Comparison of ENCODE assay signal across 16 mouse cellular contexts in the genomic region with DNA sequence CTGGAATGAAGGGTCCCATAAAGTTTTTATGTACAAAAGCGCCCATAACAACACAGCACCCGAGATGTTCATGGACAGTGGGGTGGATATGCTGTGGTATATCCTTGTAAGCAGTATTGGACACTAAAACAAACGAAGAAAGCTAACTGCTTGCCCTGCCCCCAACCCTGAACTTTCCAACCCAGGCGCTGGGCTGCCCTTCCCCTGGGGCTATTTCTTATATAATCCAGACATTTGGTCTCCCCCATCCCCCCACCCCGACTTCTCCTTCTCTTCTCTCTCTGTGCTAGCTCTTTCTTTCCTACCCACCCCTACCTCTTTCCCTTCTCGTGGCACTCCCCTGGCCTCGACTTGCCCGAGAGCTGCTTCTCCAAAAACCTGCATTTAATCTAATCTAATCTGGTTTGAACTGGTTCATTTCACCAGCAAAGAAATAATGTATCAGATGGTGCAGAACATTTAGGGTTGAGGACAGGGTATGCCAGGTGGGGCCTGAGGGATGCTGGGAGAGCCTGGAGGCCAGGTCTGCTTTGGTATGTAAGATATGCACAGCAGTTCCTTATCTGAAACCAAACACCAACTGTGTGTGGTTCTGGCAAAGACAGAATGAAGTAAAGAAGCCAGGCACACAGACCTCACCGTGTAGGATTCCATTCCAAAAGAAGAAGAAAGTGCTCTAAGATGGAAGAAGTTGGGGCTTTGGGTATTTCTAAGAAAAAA. TPM values are rescaled to one million over a fixed set of nuclear protein-coding genes. Genes with fewer than 3 reads are reported as not detected.
DNase-seq lines count a peak whose midpoint lies in the region; ATAC-seq lines count a peak whose summit lies in the region.
"Had no signal": no experiment of that assay in that cellular context is flagged by ENCODE, and none has a peak within 500 bp of the region (broad histone marks: within the 10 kb centered on the region; RNA-seq: fewer than 3 reads in every experiment).

No protein-coding gene starts in this region.

- 33% methylated on average over 9 of the region's 9 CpGs for WGBS in kidney, embryonic 14.5 days
- whole genome bisulfite sequencing in limb, embryonic 11.5 days: 23% methylated on average over 9 of the region's 9 CpGs
- 49% methylated on average over 9 of the region's 9 CpGs for WGBS in midbrain, embryonic 14.5 days
- 44% methylated on average over 9 of the region's 9 CpGs for WGBS in midbrain, embryonic 13.5 days

- no peak overlapping the region for H3K4me2 ChIP-seq in kidney, embryonic 14.5 days (replicated peaks; ENCODE audit: low read depth, low read length)
- no peak overlapping the region for H3K4me2 ChIP-seq in limb, embryonic 11.5 days (ENCODE audit: low read depth, severe bottlenecking)
- H3K4me2 ChIP-seq in midbrain, embryonic 14.5 days (ENCODE audit: low read length): no peak overlapping the region
- no peak overlapping the region for H3K4me2 ChIP-seq in midbrain, embryonic 13.5 days (replicated peaks)
- H3K4me2 ChIP-seq: forebrain, embryonic 15.5 days; limb, embryonic 12.5 days had no signal

- H3K4me1 ChIP-seq in kidney, embryonic 14.5 days (ENCODE audit: control insufficient read depth, insufficient read depth, low read length): no peaks in the 10 kb centered on the region; the same call in 1 of the 2 replicates
- H3K4me1 ChIP-seq in limb, embryonic 11.5 days (ENCODE audit: control insufficient read depth, insufficient read depth, low read length): 0 out of 2 replicates have a peak, but pooled peaks cover 4% of the 10 kb centered on the region
- no peaks in the 10 kb centered on the region for H3K4me1 ChIP-seq in midbrain, embryonic 14.5 days (ENCODE audit: control insufficient read depth, insufficient read depth, low read length)
- H3K4me1 ChIP-seq in midbrain, embryonic 13.5 days (replicated peaks): 0 out of 2 replicates have a peak, but pooled peaks cover 6% of the 10 kb centered on the region
- H3K4me1 ChIP-seq: forebrain, embryonic 15.5 days had no signal

- H3K4me3 ChIP-seq in kidney, embryonic 14.5 days (ENCODE audit: low read length): no peak overlapping the region
- H3K4me3 ChIP-seq in limb, embryonic 11.5 days (ENCODE audit: low read depth, low read length): no peak overlapping the region
- H3K4me3 ChIP-seq in midbrain, embryonic 14.5 days (replicated peaks; ENCODE audit: low read depth, low read length): no peak overlapping the region
- no peak overlapping the region for H3K4me3 ChIP-seq in midbrain, embryonic 13.5 days (replicated peaks)
- H3K4me3 ChIP-seq: forebrain, embryonic 15.5 days; limb, embryonic 12.5 days had no signal

- no peak overlapping the region for H3K9ac ChIP-seq in kidney, embryonic 14.5 days (ENCODE audit: low read depth, low read length)
- no peak overlapping the region for H3K9ac ChIP-seq in limb, embryonic 11.5 days (ENCODE audit: low read length)
- H3K9ac ChIP-seq in midbrain, embryonic 14.5 days (replicated peaks; ENCODE audit: low read length): no peak overlapping the region
- H3K9ac ChIP-seq in midbrain, embryonic 13.5 days (replicated peaks): no peak overlapping the region
- H3K9ac ChIP-seq: forebrain, embryonic 15.5 days; limb, embryonic 12.5 days had no signal

- no peaks in the 10 kb centered on the region for H3K36me3 ChIP-seq in kidney, embryonic 14.5 days (ENCODE audit: control insufficient read depth, insufficient read depth, low read length)
- H3K36me3 ChIP-seq in limb, embryonic 11.5 days (ENCODE audit: control insufficient read depth, insufficient read depth, low read length): no peaks in the 10 kb centered on the region
- H3K36me3 ChIP-seq in midbrain, embryonic 14.5 days (ENCODE audit: control insufficient read depth, insufficient read depth, low read length): no peaks in the 10 kb centered on the region
- no peaks in the 10 kb centered on the region for H3K36me3 ChIP-seq in midbrain, embryonic 13.5 days
- H3K36me3 ChIP-seq: forebrain, embryonic 15.5 days; limb, embryonic 12.5 days had no signal

- 0 out of 2 replicates have a peak, but pooled peaks have one; percentile 32 for ATAC-seq in kidney, embryonic 14.5 days (ENCODE audit: low FRiP score, low TSS enrichment)
- no peak for ATAC-seq in limb, embryonic 11.5 days (ENCODE audit: insufficient number of reproducible peaks, low FRiP score, low TSS enrichment, low read depth)
- ATAC-seq in megakaryocyte-erythroid progenitor cell, adult 5-6 weeks (replicated peaks; ENCODE audit: low FRiP score, low TSS enrichment, poor library complexity, severe bottlenecking): peak; percentile 81
- ATAC-seq in midbrain, embryonic 14.5 days (ENCODE audit: low FRiP score, low TSS enrichment): no peak
- ATAC-seq in midbrain, embryonic 13.5 days: no peak
- ATAC-seq: forebrain, embryonic 15.5 days; Patski had no signal

- no peak for DNase-seq in kidney, postnatal 36 days
- peak; percentile 36 for DNase-seq in embryo, embryonic 10 days (ENCODE audit: low spot score)
- peak; percentile 35 for DNase-seq in limb, embryonic 11.5 days (ENCODE audit: low spot score)
- no peak for DNase-seq in adrenal gland, adult 2 months
- DNase-seq in midbrain, embryonic 14.5 days: no peak
- DNase-seq: adrenal gland, postnatal 25 days; gastrocnemius, postnatal 36 days; right cerebral cortex, postnatal 14 days; thymus, postnatal 36 days had no signal

- H3K27ac ChIP-seq in kidney, embryonic 14.5 days (ENCODE audit: low read depth, low read length): no peak overlapping the region
- H3K27ac ChIP-seq in limb, embryonic 11.5 days (replicated peaks; ENCODE audit: low read depth, low read length): no peak overlapping the region
- H3K27ac ChIP-seq in midbrain, embryonic 14.5 days (replicated peaks; ENCODE audit: low read depth, low read length): no peak overlapping the region
- no peak overlapping the region for H3K27ac ChIP-seq in midbrain, embryonic 13.5 days
- H3K27ac ChIP-seq: forebrain, embryonic 15.5 days; kidney, postnatal 0 days; limb, embryonic 12.5 days had no signal

- no peaks in the 10 kb centered on the region for H3K9me3 ChIP-seq in kidney, embryonic 14.5 days (ENCODE audit: control insufficient read depth, low read length)
- no peaks in the 10 kb centered on the region for H3K9me3 ChIP-seq in limb, embryonic 11.5 days (ENCODE audit: control insufficient read depth, low read length)
- H3K9me3 ChIP-seq in midbrain, embryonic 14.5 days (ENCODE audit: control insufficient read depth, low read length): no peaks in the 10 kb centered on the region
- H3K9me3 ChIP-seq in midbrain, embryonic 13.5 days: no peaks in the 10 kb centered on the region
- H3K9me3 ChIP-seq: forebrain, embryonic 15.5 days; limb, embryonic 12.5 days had no signal

- H3K27me3 ChIP-seq in kidney, embryonic 14.5 days (ENCODE audit: control insufficient read depth, insufficient read depth, low read length): no peaks in the 10 kb centered on the region
- H3K27me3 ChIP-seq in limb, embryonic 11.5 days (ENCODE audit: control insufficient read depth, insufficient read depth, low read length): no peaks in the 10 kb centered on the region
- H3K27me3 ChIP-seq in midbrain, embryonic 14.5 days (ENCODE audit: control insufficient read depth, insufficient read depth, low read length): no peaks in the 10 kb centered on the region
- no peaks in the 10 kb centered on the region for H3K27me3 ChIP-seq in midbrain, embryonic 13.5 days
- H3K27me3 ChIP-seq: forebrain, embryonic 15.5 days; limb, embryonic 12.5 days had no signal

RNA-seq across cellular contexts. Expression of a gene that starts 24.4 kb away (rescaled TPM):
- 28.5 and 39.1 TPM in 2 replicates for polyA plus RNA-seq in kidney, embryonic 14.5 days (2014; fragmentation: Nextera tagmentation; extraction: Ambion mirVana)
- 45.3 and 50.1 TPM in 2 replicates for polyA plus RNA-seq in limb, embryonic 11.5 days (2014; fragmentation: Nextera tagmentation; extraction: Ambion mirVana)
- 14.9 and 16.7 TPM in 2 replicates for total RNA-seq in megakaryocyte-erythroid progenitor cell, adult 5-6 weeks (2014; fragmentation: Nextera tagmentation)
- 28.4 and 32.6 TPM in 2 replicates for total RNA-seq in megakaryocyte-erythroid progenitor cell, adult 5-6 weeks (2017)
- 10 to 100 TPM; 16.9 to 25.3 TPM for total RNA-seq in adrenal gland, adult 2 months (2021)
- polyA plus RNA-seq in adrenal gland, adult 2 months (2012; rRNA removed): 6.6 and 6.7 TPM in 2 replicates
- 63.0 and 66.5 TPM in 2 replicates for polyA plus RNA-seq in midbrain, embryonic 14.5 days (2014; fragmentation: Nextera tagmentation; extraction: Ambion mirVana)
- 79.6 and 79.7 TPM in 2 replicates for polyA plus RNA-seq in midbrain, embryonic 13.5 days (2015; fragmentation: Nextera tagmentation; extraction: Ambion mirVana)

Comparison
In these comparisons a context has a peak if more than half of its experiments do, and no peak if none do; other contexts are left out.
1. ATAC-seq: peak in kidney, embryonic 14.5 days (single experiment) and megakaryocyte-erythroid progenitor cell, adult 5-6 weeks (single experiment); none in limb, embryonic 11.5 days (single experiment), midbrain, embryonic 14.5 days (single experiment) and midbrain, embryonic 13.5 days (single experiment).
2. DNase-seq: peak in embryo, embryonic 10 days (single experiment) and limb, embryonic 11.5 days (single experiment); none in kidney, postnatal 36 days (0 of 2), adrenal gland, adult 2 months (single experiment) and midbrain, embryonic 14.5 days (single experiment).